Mouse (Mus musculus) gastrocnemius, adult 2 months (tissue): Measurements from ENCODE around the gene Mthfd2l. TPM values are rescaled to one million over a fixed set of nuclear protein-coding genes. Genes with fewer than 3 reads are reported as not detected.

ENCODE experiments used
- DNase-seq: peaks from one replicate; pipeline ENCODE4 v3.0.0; 2022
- H3K27ac ChIP-seq: fragments of 200-600 bp; 2 replicates; pipeline ENCODE4 v1.8.1; 2022; ENCODE audit warnings: mild to moderate bottlenecking
- H3K4me3 ChIP-seq: fragments of 200-600 bp; 2 replicates; pipeline ENCODE4 v1.8.1; 2022; ENCODE audit warnings: mild to moderate bottlenecking, moderate library complexity
- CTCF ChIP-seq: fragments of 200-600 bp; IDR thresholded peaks from 2 replicates; pipeline ENCODE4 v1.8.1; 2022; ENCODE audit warnings: antibody characterized with exemption, mild to moderate bottlenecking, moderate library complexity
- intact Hi-C: fragments of 180-260 bp; cut with DNase I; formaldehyde crosslinking; loops from one replicate; pipeline ENCODE4 v1.15.1; 2025
- total RNA-seq, 2 experiments: library from RNA; stranded (reverse); gene quantifications; 2 replicates each; pipeline ENCODE4 v1.2.3; 2021

The Mthfd2l gene
- total RNA-seq, 2 experiments from 2014 or later = 6.5 to 6.7 TPM

DNA sequence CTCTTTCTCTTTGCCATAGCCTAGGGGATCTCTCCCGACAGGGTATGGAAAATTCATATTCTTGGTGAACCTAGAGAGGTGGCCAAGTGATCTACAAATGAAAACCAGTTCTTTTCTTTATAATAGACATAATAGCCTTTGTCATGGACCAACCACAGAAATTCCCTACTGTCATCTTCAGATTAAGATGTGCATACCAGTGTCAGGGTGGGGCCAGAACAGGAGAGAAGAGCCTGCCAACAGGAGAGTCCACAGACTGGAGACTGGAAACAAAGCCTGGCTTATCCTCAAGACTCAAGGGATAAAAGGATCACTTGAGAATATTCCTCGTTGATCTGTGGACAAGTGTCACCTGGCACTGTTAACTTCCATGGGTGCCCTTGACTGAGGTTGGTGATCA lies 106.8 kb downstream of the Mthfd2l start:
- Histone ChIP-seq H3K27ac (no peak overlapping the region), H3K4me3 (no peak overlapping the region)
- intact Hi-C loops = no loop called here
- DNase-seq = no peak
- TF ChIP-seq CTCF = no peak

DNA sequence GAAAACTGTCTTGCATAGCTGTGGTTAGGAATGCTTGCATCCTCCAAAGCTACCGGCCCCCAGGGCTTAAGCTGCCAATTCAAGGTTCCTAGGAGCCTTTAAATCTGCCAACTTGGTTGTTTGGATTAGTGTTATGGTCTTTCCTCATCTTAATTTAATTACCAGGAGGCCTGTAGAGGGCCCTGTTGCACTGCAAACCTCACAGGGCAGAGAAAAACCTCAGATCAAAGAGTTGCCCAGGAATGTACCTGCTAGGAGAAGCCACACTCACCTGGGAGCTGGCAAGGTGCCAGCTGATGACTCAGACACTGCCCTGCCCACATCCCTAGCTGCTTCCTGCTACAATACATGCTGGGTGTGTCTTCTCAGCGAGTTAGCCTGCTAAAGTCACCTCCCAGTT lies 107.6 kb downstream of the Mthfd2l start:
- no peak for TF ChIP-seq CTCF
- no peak for DNase-seq
- H3K4me3 ChIP-seq = no peak overlapping the region
- intact Hi-C loops = no loop called here
- no peak overlapping the region for H3K27ac ChIP-seq

DNA sequence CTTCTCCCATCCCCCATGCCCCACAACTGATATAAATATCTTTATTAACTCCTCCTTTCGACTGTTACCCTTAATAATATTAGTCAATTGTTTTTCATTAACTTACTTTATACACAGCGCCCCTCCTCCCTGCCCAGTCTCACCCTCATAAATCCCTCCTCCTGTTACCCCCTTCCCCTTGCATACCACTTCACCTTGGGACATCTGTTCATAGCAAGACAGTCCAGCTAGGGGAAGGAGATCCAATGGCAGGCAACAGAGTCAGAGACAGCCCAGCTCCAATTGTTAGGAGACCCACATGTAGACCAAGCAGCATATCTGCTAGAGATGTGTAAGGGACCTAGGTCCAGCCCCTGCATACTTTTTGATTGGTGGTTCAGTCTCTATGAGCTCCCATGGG lies 108.0 kb downstream of the Mthfd2l start:
- no peak for DNase-seq
- intact Hi-C loops = no loop called here
- no peak for TF ChIP-seq CTCF
- Histone ChIP-seq H3K27ac (no peak overlapping the region), H3K4me3 (no peak overlapping the region)

DNA sequence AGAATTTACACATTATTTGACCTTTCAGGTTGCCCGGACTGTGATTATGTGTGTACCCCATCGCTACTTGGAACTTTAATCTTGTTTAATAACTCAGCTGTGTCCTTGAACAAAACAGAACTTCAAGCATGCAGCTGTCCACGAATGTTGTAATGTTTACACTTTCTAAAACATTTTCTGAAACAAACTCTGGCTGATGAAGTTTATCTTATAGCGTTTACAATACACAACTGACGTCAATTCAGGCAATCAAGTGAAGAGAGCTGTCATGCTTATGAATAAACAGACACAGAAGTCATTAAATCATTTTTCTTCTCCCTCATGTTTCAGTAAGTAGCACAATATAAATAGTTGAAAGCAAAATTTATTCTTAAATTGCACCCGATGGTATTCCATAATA lies 117.1 kb downstream of the Mthfd2l start:
- no peak overlapping the region for H3K27ac ChIP-seq
- no peak overlapping the region for H3K4me3 ChIP-seq
- TF ChIP-seq CTCF = no peak
- intact Hi-C loops = no loop called here
- DNase-seq = no peak

DNA sequence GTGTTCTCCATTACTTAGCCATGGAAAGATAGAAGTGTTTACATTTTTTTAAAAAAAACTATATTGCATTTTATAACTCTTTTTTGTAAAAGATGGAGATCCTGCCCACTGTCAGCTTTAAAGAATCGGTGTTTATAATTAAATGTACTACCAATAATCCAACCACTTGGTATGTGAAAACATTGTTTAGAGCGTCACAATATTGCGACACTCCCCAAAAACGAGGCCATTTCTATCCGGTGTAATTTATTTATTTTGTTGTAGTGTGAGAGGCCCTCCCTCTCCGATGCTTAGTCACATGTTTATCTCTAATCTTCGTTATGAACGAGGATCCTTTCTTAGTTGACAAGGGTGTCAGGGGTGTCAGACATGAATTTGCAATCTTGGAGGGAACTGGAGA lies 117.5 kb downstream of the Mthfd2l start:
- no peak overlapping the region for H3K4me3 ChIP-seq
- no peak for TF ChIP-seq CTCF
- no peak for DNase-seq
- intact Hi-C loops = no loop called here
- no peak overlapping the region for H3K27ac ChIP-seq

Other genes starting within 250 kb of the Mthfd2l start
- not detected for gene Cxcl5, start 171.8 kb upstream of the Mthfd2l start, total RNA-seq
- under 1 TPM in 1 of 2 experiments, not detected in 1; 0.54 TPM for gene Ppbp, start 162.6 kb upstream of the Mthfd2l start, total RNA-seq
- 10 to 100 TPM in 1 of 2 experiments, 1 to 10 TPM in 1; 5.4 to 12.4 TPM for gene Pf4, start 158.7 kb upstream of the Mthfd2l start, total RNA-seq
- gene Cxcl3, start 145.0 kb upstream of the Mthfd2l start, total RNA-seq = not detected
- gene Cxcl15, start 136.6 kb upstream of the Mthfd2l start, total RNA-seq = not detected
- gene Cxcl1, start 39.9 kb upstream of the Mthfd2l start, total RNA-seq = under 1 TPM in 1 of 2 experiments, not detected in 1; 0.26 TPM
- not detected for gene Cxcl2, start 27.2 kb upstream of the Mthfd2l start, total RNA-seq
- gene Epgn, start 96.3 kb downstream of the Mthfd2l start, total RNA-seq = under 1 TPM; 0.28 to 0.42 TPM
- gene Ereg, start 143.5 kb downstream of the Mthfd2l start, total RNA-seq = not detected
- not detected for gene Areg, start 208.5 kb downstream of the Mthfd2l start, total RNA-seq